Mouse (Mus musculus): ENCODE measurements around the gene Tmem140. TPM values are rescaled to one million over a fixed set of nuclear protein-coding genes. Genes with fewer than 3 reads are reported as not detected.

Gene Tmem140
- polyA plus RNA-seq (2014; fragmentation: Nextera tagmentation; extraction: Ambion mirVana): 0.65 and 0.79 TPM in 2 replicates

DNA sequence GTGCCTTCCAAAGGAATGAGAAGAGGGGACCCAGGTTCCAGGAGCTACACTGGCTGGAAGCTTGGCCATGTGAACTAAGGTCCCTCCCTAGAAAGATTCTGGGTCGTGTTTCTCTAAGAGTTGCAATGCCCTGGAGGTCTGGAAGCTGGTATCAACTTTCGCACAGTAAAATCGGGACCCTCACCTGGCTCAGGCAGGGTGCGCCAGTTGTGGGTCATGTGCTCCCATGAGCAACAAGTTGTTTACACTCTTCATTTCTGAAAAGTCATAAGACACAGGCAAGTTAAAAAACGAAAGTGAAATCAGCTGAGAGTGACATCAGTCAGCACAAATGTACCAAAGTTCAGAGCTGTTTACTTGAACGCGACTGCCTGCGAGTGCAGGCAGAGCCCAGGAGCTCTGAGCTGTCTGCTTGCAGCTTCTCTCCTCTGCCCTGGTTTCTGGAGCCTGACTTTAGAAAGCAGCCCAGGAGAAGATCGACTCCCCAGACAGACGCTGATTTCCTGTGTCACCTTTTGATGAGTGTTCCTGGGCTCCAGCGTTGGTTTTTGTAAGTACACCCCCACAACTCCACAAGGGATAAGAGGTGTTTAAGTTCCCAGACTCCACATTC, at the start of gene Tmem140:
Tmem140 (plus strand) TSS at position 356 of the 613 bp plus-strand sequence.
- no peak within 1 kb of the TSS for H3K4me2 ChIP-seq (ENCODE audit: low read length)
- H3K27me3 ChIP-seq (replicated peaks; ENCODE audit: control insufficient read depth, insufficient read depth, low read length): no peaks in the 10 kb centered on the region
- WGBS: 72% methylated on average over 11 of the region's 11 CpGs
- H3K4me3 ChIP-seq (ENCODE audit: low read depth, low read length): no peak within 1 kb of the TSS
- DNase-seq (ENCODE audit: low spot score) (no peak), ATAC-seq (no peak)
- H3K9ac ChIP-seq (ENCODE audit: low read length): no peak within 1 kb of the TSS
- no peaks in the 10 kb centered on the region for H3K36me3 ChIP-seq (ENCODE audit: control insufficient read depth, insufficient read depth, low read length)
- no peaks in the 10 kb centered on the region for H3K4me1 ChIP-seq (ENCODE audit: control insufficient read depth, insufficient read depth, low read length)
- no peak within 1 kb of the TSS for H3K27ac ChIP-seq (ENCODE audit: low read depth, low read length)
- H3K9me3 ChIP-seq (replicated peaks; ENCODE audit: control insufficient read depth, low read length): no peaks in the 10 kb centered on the region

DNA sequence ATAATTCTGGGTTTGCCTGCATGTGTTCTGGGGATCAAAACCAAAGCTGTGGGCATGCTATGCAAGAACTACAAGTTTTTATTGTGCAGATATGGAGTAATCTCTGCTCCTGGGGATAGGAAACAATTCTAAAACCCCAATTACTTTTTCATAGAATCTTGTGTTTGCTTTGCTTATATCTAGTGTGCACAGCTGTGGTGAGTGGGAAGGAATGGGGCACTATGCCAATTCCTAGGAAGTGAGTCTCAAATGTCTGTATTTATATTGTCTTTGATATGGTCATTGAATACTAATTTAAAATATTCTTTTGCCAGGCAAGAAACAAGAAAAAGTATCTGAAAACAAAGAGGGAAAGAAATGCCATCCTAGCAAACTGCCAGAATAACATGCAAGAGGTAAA, 38.5 kb upstream of the Tmem140 start:
- DNase-seq (ENCODE audit: low spot score) (peak; percentile 16), ATAC-seq (no peak)
- Histone ChIP-seq H3K9me3 (replicated peaks; ENCODE audit: control insufficient read depth, low read length) (no peaks in the 10 kb centered on the region), H3K27ac (ENCODE audit: low read depth, low read length) (no peak overlapping the region), H3K9ac (ENCODE audit: low read length) (no peak overlapping the region), H3K4me3 (ENCODE audit: low read depth, low read length) (no peak overlapping the region), H3K4me2 (ENCODE audit: low read length) (no peak overlapping the region), H3K4me1 (ENCODE audit: control insufficient read depth, insufficient read depth, low read length) (no peaks in the 10 kb centered on the region), H3K36me3 (ENCODE audit: control insufficient read depth, insufficient read depth, low read length) (no peaks in the 10 kb centered on the region), H3K27me3 (replicated peaks; ENCODE audit: control insufficient read depth, insufficient read depth, low read length) (no peaks in the 10 kb centered on the region)

DNA sequence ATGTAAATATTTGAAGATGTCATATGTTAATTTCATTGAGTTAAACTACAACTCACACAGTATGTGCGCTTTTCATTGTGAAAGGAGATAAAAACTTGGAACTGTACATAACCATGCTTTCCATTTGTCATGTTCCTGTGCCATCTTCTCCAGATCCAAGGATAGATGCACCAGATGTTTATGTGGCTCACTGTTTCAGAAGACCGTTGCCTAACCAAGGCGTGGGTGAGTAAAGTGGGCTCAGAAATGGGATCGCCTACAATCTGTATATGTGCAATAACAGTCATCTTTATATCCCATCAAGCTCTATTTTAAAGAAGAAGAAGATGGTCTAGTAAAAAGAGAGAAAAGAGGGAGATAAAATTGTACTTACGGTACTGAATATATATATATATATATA, 30.6 kb upstream of the Tmem140 start:
- Histone ChIP-seq H3K9ac (ENCODE audit: low read length) (no peak overlapping the region), H3K4me3 (ENCODE audit: low read depth, low read length) (no peak overlapping the region), H3K36me3 (ENCODE audit: control insufficient read depth, insufficient read depth, low read length) (no peaks in the 10 kb centered on the region), H3K9me3 (replicated peaks; ENCODE audit: control insufficient read depth, low read length) (no peaks in the 10 kb centered on the region), H3K4me2 (ENCODE audit: low read length) (no peak overlapping the region), H3K27ac (ENCODE audit: low read depth, low read length) (no peak overlapping the region), H3K27me3 (replicated peaks; ENCODE audit: control insufficient read depth, insufficient read depth, low read length) (no peaks in the 10 kb centered on the region), H3K4me1 (ENCODE audit: control insufficient read depth, insufficient read depth, low read length) (no peaks in the 10 kb centered on the region)
- WGBS: 96% methylated on average over 5 of the region's 5 CpGs
- ATAC-seq: no peak
- no peak for DNase-seq (ENCODE audit: low spot score)

DNA sequence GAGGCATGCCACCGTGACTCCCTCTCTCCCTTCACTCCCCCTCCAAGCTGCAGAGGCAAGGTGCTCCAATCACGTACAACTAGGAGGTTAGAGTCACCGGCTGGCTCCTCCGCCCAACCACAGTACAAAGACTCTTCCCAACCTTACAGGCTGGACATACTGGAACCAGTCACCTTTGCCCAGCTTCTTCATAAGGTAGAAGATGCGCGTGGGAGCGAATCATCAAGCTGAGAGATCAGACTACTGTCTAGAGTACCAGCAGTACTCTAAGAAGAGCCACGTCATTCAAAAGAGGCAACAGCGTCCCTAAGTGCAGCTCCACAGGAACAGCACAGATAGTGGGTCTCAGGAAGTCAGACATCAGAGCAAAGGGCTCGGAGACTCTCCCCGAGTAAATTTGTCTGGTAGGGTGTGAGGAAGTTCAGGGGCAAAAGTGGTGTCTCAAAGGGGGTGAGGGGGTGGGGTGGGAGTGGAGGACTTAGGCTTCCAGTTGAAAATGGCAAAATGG, 1.3 kb upstream of the Tmem140 start:
- Histone ChIP-seq H3K9ac (ENCODE audit: low read length) (no peak overlapping the region), H3K4me3 (ENCODE audit: low read depth, low read length) (no peak overlapping the region), H3K27me3 (replicated peaks; ENCODE audit: control insufficient read depth, insufficient read depth, low read length) (no peaks in the 10 kb centered on the region), H3K36me3 (ENCODE audit: control insufficient read depth, insufficient read depth, low read length) (no peaks in the 10 kb centered on the region), H3K4me1 (ENCODE audit: control insufficient read depth, insufficient read depth, low read length) (no peaks in the 10 kb centered on the region), H3K4me2 (ENCODE audit: low read length) (no peak overlapping the region), H3K27ac (ENCODE audit: low read depth, low read length) (no peak overlapping the region), H3K9me3 (replicated peaks; ENCODE audit: control insufficient read depth, low read length) (no peaks in the 10 kb centered on the region)
- DNase-seq (ENCODE audit: low spot score) (no peak), ATAC-seq (no peak)
- 93% methylated on average over 11 of the region's 11 CpGs for WGBS

DNA sequence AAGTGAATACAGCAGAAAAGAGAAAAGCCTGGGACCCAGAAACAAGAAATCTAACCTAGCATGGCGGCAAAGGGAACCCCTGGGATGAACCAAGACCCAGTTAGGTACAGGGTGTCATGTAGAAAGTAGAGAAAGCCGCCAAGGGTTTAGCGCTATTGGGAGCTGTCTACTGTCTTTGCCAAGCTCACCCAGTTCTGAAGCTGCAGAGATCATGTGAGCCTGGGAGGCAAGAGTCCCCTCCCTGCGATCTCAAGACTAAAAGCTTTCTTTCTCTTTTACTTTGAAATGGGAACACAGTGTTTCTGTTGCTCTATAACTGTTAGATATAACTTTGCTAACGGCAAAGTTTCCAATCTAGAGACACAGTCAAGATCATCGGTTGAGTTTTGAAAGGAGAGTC, 565 bp upstream of the Tmem140 start:
- Histone ChIP-seq H3K27me3 (replicated peaks; ENCODE audit: control insufficient read depth, insufficient read depth, low read length) (no peaks in the 10 kb centered on the region), H3K4me2 (ENCODE audit: low read length) (no peak overlapping the region), H3K4me3 (ENCODE audit: low read depth, low read length) (no peak overlapping the region), H3K4me1 (ENCODE audit: control insufficient read depth, insufficient read depth, low read length) (no peaks in the 10 kb centered on the region), H3K36me3 (ENCODE audit: control insufficient read depth, insufficient read depth, low read length) (no peaks in the 10 kb centered on the region), H3K9ac (ENCODE audit: low read length) (no peak overlapping the region), H3K27ac (ENCODE audit: low read depth, low read length) (no peak overlapping the region), H3K9me3 (replicated peaks; ENCODE audit: control insufficient read depth, low read length) (no peaks in the 10 kb centered on the region)
- no peak for ATAC-seq
- DNase-seq (ENCODE audit: low spot score): no peak
- 93% methylated on average over 6 of the region's 6 CpGs for WGBS

DNA sequence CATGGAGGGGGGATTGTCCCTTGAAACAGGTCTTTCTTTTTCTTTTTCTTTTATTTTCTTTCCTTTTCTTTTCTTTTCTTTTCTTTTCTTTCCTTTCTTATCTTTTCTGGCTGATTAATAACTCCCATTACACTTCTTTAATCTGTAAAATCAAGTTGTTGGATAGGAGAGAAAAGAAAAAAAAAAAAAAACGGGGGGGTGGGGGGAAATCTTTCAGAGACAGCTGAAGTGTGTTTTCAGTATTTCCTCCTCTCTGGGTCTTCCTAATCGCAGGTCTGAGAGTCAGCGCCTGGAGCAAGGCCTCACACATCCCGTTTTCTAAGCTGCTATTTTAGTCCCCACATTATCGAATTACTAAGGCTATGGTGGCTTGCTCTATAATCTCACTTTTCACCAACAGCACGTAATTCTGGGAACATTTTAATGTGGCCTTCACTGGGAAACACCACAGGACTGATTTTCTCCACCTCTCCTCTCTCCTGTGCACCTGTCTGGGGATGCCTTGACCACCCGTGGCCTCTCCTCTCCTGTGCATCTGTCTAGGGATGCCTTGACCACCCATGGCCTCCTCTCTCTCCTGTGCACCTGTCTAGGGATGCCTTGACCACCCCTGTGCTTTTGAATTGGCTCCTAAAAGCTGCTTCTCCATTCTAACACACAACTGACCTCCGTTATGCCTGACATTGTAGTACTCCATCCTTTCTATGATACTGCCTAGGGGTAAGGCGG, 1.0 kb downstream of the Tmem140 start:
- no peaks in the 10 kb centered on the region for H3K27me3 ChIP-seq (replicated peaks; ENCODE audit: control insufficient read depth, insufficient read depth, low read length)
- no peak overlapping the region for H3K4me3 ChIP-seq (ENCODE audit: low read depth, low read length)
- H3K9me3 ChIP-seq (replicated peaks; ENCODE audit: control insufficient read depth, low read length): no peaks in the 10 kb centered on the region
- H3K9ac ChIP-seq (ENCODE audit: low read length): no peak overlapping the region
- H3K27ac ChIP-seq (ENCODE audit: low read depth, low read length): no peak overlapping the region
- no peaks in the 10 kb centered on the region for H3K4me1 ChIP-seq (ENCODE audit: control insufficient read depth, insufficient read depth, low read length)
- no peak overlapping the region for H3K4me2 ChIP-seq (ENCODE audit: low read length)
- 79% methylated on average over 9 of the region's 9 CpGs for WGBS
- no peaks in the 10 kb centered on the region for H3K36me3 ChIP-seq (ENCODE audit: control insufficient read depth, insufficient read depth, low read length)
- ATAC-seq: no peak
- no peak for DNase-seq (ENCODE audit: low spot score)

DNA sequence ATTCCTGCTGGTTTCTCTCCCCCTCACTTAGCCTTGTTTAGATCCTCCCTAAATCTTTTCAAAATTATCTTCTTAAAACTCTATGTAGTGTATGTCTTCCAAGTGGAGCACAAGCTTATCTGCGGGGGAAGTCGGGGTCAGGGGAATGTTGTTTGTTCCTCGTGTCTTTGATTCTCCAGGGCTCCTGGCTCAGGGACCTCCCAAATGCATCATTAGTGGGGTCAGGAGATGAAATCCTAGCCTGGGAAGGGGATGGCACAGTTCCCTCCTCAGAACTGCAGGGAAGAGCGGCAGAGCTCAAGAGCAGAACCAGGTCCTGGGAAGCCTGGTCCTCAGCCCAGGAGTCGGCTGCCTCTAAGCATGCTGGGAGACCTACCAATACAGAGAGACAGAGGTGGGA, 2.3 kb downstream of the Tmem140 start:
- Histone ChIP-seq H3K4me3 (ENCODE audit: low read depth, low read length) (no peak overlapping the region), H3K9me3 (replicated peaks; ENCODE audit: control insufficient read depth, low read length) (no peaks in the 10 kb centered on the region), H3K4me2 (ENCODE audit: low read length) (no peak overlapping the region), H3K4me1 (ENCODE audit: control insufficient read depth, insufficient read depth, low read length) (no peaks in the 10 kb centered on the region), H3K27ac (ENCODE audit: low read depth, low read length) (no peak overlapping the region), H3K27me3 (replicated peaks; ENCODE audit: control insufficient read depth, insufficient read depth, low read length) (no peaks in the 10 kb centered on the region), H3K9ac (ENCODE audit: low read length) (no peak overlapping the region), H3K36me3 (ENCODE audit: control insufficient read depth, insufficient read depth, low read length) (no peaks in the 10 kb centered on the region)
- ATAC-seq (no peak), DNase-seq (ENCODE audit: low spot score) (no peak)
- WGBS: 68% methylated on average over 5 of the region's 5 CpGs

DNA sequence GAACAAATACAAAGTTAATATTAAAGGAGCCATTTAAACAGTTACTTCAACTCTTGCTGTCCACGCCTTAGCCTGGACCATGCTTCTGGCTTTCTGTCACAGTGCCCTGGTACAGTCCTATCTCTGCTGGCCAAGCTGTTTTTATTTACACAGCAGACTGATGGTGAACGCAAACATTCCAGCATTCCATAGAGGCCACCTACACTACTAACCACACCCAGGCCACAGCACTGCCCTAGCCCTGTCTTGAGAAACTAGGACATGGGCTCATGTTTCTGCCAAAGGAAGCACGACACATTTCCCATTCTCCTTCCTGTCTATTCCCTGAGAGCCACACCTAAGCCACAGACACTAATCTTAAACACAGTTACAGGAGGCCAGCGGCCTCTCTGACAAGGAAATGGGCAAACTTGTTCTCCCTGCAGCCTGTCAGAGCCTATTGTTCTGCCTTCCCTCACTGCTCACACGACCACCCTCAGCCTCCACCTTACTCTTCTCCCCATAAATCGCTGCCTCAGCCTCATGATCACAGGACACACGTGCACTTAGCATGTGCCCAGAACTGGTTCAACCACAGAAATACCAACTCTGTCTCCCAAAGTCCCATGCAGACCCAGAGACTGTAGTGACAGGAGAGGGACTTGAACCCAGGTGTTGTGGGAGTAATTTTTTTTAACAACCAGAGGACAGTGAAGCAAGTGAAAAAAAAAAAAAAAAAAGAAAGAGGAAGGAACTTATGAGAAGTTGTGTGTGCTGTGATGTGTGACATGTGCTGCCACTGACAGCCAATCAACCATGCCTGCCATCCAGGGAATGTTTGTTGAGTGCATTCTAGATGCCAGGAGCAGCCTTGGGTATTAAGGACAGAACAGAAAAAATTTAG, 3.0 kb downstream of the Tmem140 start:
- no peak for ATAC-seq
- 77% methylated on average over 7 of the region's 7 CpGs for WGBS
- Histone ChIP-seq H3K4me3 (ENCODE audit: low read depth, low read length) (no peak overlapping the region), H3K27ac (ENCODE audit: low read depth, low read length) (no peak overlapping the region), H3K4me1 (ENCODE audit: control insufficient read depth, insufficient read depth, low read length) (no peaks in the 10 kb centered on the region), H3K27me3 (replicated peaks; ENCODE audit: control insufficient read depth, insufficient read depth, low read length) (no peaks in the 10 kb centered on the region), H3K36me3 (ENCODE audit: control insufficient read depth, insufficient read depth, low read length) (no peaks in the 10 kb centered on the region), H3K9ac (ENCODE audit: low read length) (no peak overlapping the region), H3K9me3 (replicated peaks; ENCODE audit: control insufficient read depth, low read length) (no peaks in the 10 kb centered on the region), H3K4me2 (ENCODE audit: low read length) (no peak overlapping the region)
- DNase-seq (ENCODE audit: low spot score): no peak
